Mouse (Mus musculus): ENCODE data around the gene Hoxd10. TPM values are rescaled to one million over a fixed set of nuclear protein-coding genes. Genes with fewer than 3 reads are reported as not detected.

The Hoxd10 gene
- polyA plus RNA-seq, 1 experiment from 2014 or later, result not detected

DNA sequence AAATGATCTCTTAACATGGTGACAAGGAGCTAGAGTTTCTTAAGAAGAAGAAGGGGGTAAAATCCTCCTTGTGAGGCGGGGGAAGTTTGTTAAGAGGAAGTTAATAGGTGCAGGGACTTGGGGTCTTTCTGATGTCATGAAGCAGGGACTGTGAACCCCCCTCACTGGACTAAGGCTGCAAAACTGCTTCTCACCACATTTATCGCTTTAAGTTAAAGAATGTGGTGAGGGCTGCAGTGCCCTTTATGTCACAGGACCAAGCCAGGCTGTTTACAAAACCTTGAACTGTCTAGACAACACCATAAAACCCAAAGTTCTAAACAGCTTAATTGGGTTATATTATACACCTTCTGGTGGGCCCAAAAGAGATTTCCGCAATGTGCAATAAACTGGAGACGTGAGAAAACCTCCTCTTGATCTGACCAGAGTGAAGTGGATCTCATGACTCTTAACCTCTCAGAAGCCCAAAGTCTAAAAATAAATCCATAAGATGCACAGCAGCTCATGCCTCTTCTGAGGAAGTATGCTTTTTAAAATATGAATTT is 6.6 kb upstream of the Hoxd10 start:
- no peak overlapping the region for H3K4me3 ChIP-seq (ENCODE audit: low read length)
- no peaks in the 10 kb centered on the region for H3K9me3 ChIP-seq (replicated peaks; ENCODE audit: control insufficient read depth, low read length)
- no peaks in the 10 kb centered on the region for H3K4me1 ChIP-seq (ENCODE audit: control insufficient read depth, insufficient read depth, low read length)
- H3K9ac ChIP-seq (ENCODE audit: low read length), result no peak overlapping the region
- H3K27me3 ChIP-seq (ENCODE audit: control insufficient read depth, insufficient read depth, low read length), result peaks cover 89% of the 10 kb centered on the region
- H3K36me3 ChIP-seq (ENCODE audit: control insufficient read depth, insufficient read depth), result no peaks in the 10 kb centered on the region
- no peak overlapping the region for H3K4me2 ChIP-seq (ENCODE audit: low read depth, low read length)
- 13% methylated on average over 4 of the region's 4 CpGs for WGBS
- ATAC-seq (replicated peaks; ENCODE audit: extremely low read depth, insufficient read depth, low FRiP score), result no peak
- no peak overlapping the region for H3K27ac ChIP-seq (ENCODE audit: low read length)

DNA sequence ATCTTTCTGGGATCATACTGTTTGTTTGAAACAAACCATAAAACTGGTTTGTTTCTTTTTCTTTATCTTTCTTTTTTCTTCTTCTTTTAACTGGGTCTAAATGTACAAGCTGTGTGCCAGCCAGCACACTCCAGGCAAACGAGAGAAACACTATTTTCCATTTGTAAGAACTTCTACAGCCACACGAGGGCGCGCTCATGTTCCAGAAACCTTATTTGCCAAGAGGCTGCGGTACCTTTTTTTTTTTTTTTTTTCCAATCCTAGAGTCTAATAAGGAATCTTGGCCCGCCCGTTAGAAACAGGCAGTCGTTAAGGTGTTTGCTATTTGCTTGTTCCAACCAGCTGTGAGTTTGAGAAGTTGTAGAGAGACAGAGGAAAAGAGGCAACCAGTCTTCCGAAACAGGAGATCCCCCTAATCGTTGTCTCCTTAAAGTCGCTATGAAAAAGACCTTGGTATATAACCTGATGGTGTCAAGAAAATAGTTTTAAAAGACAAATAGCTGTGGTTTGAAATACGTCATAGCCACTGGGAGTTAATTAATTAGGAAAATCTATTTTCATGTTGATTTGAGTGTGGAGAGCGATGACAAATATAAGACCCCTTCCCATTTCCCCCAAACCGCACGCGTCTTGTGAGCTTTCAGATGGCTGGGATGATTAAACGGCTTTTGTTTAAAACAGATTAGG is 5.3 kb upstream of the Hoxd10 start:
- WGBS, result 7% methylated on average over 17 of the region's 17 CpGs

DNA sequence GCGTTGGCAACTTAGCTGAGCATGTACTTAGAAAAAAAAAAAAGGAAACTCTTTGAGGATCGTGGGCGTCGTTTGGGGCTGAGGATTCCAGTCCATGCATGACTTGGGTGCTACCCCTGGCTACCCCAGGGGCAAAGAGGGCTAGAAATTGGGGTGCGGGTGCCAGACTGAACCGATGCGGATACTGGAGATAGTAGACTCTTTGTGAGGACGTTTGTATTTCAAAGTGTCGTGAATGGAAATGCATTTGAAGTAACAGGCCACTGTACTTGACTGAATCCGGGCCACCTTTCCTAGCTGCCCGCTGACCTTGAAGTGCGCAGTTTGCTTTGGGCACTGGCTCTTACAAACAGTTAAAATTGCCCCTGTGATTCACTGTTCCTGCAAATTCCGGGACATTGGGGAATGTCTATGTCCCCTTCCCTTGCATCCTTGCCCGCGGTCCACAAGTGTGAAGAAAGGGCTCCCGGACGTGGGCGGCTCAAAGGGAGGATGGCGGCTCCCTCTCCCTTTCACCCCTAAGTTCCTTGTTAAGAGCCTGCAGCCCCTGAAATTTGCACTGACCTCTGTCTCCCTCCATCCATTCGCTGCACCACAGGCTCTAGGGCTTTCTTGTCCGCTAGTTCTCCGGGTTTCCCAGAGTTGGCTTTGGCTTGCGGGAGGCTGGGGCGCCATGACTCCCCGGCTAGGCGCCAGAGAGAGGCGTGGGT is 4.6 kb upstream of the Hoxd10 start:
- ATAC-seq (replicated peaks; ENCODE audit: extremely low read depth, insufficient read depth, low FRiP score), result no peak
- Histone ChIP-seq H3K4me2 (ENCODE audit: low read depth, low read length) (no peak overlapping the region), H3K36me3 (ENCODE audit: control insufficient read depth, insufficient read depth) (no peaks in the 10 kb centered on the region), H3K9me3 (replicated peaks; ENCODE audit: control insufficient read depth, low read length) (no peaks in the 10 kb centered on the region; the same call in 1 of the 2 replicates), H3K4me3 (ENCODE audit: low read length) (no peak overlapping the region), H3K9ac (ENCODE audit: low read length) (no peak overlapping the region), H3K27ac (ENCODE audit: low read length) (no peak overlapping the region), H3K4me1 (ENCODE audit: control insufficient read depth, insufficient read depth, low read length) (no peaks in the 10 kb centered on the region), H3K27me3 (ENCODE audit: control insufficient read depth, insufficient read depth, low read length) (peaks cover 83% of the 10 kb centered on the region)
- 2% methylated on average over 27 of the region's 27 CpGs for WGBS

More for the DNA sequence above, 5.3 kb upstream of the Hoxd10 start:
- no peak overlapping the region for H3K4me2 ChIP-seq (ENCODE audit: low read depth, low read length)
- no peaks in the 10 kb centered on the region for H3K4me1 ChIP-seq (ENCODE audit: control insufficient read depth, insufficient read depth, low read length)
- peaks cover 83% of the 10 kb centered on the region for H3K27me3 ChIP-seq (ENCODE audit: control insufficient read depth, insufficient read depth, low read length)
- no peaks in the 10 kb centered on the region; the same call in 1 of the 2 replicates for H3K9me3 ChIP-seq (replicated peaks; ENCODE audit: control insufficient read depth, low read length)
- no peak overlapping the region for H3K4me3 ChIP-seq (ENCODE audit: low read length)
- ATAC-seq (replicated peaks; ENCODE audit: extremely low read depth, insufficient read depth, low FRiP score), result no peak
- no peak overlapping the region for H3K9ac ChIP-seq (ENCODE audit: low read length)
- no peak overlapping the region for H3K27ac ChIP-seq (ENCODE audit: low read length)
- H3K36me3 ChIP-seq (ENCODE audit: control insufficient read depth, insufficient read depth), result no peaks in the 10 kb centered on the region

DNA sequence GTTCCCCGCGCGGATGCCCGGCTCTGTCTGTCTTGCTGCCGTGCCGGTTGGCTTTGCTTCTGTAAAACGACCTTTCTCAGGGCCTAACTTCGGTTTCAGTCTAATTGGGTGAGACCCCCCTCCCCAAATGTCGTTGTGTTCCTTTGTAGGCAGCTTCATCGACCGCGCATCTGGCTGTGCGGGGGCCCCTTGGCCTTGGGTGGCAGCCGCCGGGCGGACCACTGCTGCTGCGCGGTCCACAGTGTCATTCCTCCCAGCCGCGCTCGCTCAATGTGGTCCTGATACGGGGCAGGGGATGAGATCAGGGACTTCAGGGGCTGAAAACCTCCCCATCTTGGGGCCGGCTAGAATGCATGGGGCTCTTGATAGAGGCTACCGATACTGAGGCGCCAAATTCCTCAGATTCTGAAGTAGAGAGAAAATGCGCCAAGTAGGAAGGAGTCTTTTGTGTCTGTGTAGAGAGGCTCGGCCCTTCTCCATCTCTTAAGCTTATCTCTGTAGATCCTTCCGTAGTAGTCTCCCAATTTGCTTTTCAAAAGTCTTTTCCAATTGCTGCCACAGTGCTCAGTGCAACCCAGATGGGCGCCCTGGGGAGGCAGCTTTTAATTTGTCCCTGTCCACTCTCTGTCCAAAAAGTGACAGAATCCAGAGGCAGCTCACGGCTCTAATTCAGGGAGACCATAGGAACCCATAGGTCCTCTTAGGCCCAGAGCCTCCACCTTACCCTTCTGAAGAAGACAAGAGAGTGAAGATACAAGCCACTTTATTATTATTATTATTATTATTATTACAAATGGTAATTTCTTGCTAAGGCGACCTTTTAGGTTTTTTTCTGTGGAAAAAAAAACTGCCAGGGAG is 3.8 kb upstream of the Hoxd10 start:
- H3K4me2 ChIP-seq (ENCODE audit: low read depth, low read length), result no peak overlapping the region
- ATAC-seq (replicated peaks; ENCODE audit: extremely low read depth, insufficient read depth, low FRiP score), result no peak
- peaks cover 83% of the 10 kb centered on the region for H3K27me3 ChIP-seq (ENCODE audit: control insufficient read depth, insufficient read depth, low read length)
- H3K27ac ChIP-seq (ENCODE audit: low read length), result no peak overlapping the region
- H3K4me1 ChIP-seq (ENCODE audit: control insufficient read depth, insufficient read depth, low read length), result no peaks in the 10 kb centered on the region
- H3K9ac ChIP-seq (ENCODE audit: low read length), result no peak overlapping the region
- 1% methylated on average over 31 of the region's 31 CpGs for WGBS
- no peaks in the 10 kb centered on the region for H3K36me3 ChIP-seq (ENCODE audit: control insufficient read depth, insufficient read depth)
- no peak overlapping the region for H3K4me3 ChIP-seq (ENCODE audit: low read length)
- H3K9me3 ChIP-seq (replicated peaks; ENCODE audit: control insufficient read depth, low read length), result no peaks in the 10 kb centered on the region; the same call in 1 of the 2 replicates

DNA sequence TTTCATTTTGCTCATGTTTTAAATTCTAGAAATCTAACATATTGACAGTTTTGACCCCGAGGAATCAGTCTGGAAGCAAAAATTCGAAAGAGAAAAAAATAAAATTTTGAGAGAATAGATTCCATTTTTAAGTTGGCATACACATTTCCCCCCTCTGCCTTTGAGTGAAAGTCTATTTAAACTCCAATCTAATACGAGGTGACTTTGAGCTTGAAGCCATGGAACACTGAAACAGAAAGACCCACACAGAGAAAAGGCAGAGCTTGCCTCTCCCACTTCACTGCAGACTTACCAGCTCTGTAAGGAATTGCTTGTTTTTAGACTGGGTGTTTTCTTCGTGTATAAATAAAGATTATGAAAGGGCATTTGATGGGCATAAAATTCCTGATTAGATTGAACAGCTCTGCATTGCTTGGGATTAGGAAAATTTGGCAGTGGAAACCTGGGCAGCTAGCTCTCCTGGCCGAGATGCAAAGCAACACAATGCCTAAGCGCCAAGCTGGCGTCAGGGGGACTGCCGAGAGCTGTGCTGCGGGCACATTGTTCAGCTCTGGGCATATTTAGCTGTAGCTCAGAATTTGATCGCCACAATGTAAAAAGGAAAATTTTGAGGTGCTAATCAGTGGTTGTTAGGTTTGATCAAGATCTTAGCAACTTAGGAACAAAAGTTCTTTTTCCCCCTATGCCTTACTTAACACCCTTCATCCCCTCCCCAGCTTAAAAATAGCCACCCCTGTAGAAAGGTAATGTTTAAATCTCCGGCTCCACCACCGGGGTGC is 2.7 kb upstream of the Hoxd10 start:
- WGBS, result 6% methylated on average over 12 of the region's 12 CpGs
- no peak overlapping the region for H3K4me3 ChIP-seq (ENCODE audit: low read length)
- H3K4me1 ChIP-seq (ENCODE audit: control insufficient read depth, insufficient read depth, low read length), result no peaks in the 10 kb centered on the region
- H3K9ac ChIP-seq (ENCODE audit: low read length), result no peak overlapping the region
- H3K9me3 ChIP-seq (replicated peaks; ENCODE audit: control insufficient read depth, low read length), result no peaks in the 10 kb centered on the region; the same call in 1 of the 2 replicates
- no peak overlapping the region for H3K27ac ChIP-seq (ENCODE audit: low read length)
- H3K4me2 ChIP-seq (ENCODE audit: low read depth, low read length), result no peak overlapping the region
- ATAC-seq (replicated peaks; ENCODE audit: extremely low read depth, insufficient read depth, low FRiP score), result no peak
- no peaks in the 10 kb centered on the region for H3K36me3 ChIP-seq (ENCODE audit: control insufficient read depth, insufficient read depth)
- peaks cover 84% of the 10 kb centered on the region for H3K27me3 ChIP-seq (ENCODE audit: control insufficient read depth, insufficient read depth, low read length)

DNA sequence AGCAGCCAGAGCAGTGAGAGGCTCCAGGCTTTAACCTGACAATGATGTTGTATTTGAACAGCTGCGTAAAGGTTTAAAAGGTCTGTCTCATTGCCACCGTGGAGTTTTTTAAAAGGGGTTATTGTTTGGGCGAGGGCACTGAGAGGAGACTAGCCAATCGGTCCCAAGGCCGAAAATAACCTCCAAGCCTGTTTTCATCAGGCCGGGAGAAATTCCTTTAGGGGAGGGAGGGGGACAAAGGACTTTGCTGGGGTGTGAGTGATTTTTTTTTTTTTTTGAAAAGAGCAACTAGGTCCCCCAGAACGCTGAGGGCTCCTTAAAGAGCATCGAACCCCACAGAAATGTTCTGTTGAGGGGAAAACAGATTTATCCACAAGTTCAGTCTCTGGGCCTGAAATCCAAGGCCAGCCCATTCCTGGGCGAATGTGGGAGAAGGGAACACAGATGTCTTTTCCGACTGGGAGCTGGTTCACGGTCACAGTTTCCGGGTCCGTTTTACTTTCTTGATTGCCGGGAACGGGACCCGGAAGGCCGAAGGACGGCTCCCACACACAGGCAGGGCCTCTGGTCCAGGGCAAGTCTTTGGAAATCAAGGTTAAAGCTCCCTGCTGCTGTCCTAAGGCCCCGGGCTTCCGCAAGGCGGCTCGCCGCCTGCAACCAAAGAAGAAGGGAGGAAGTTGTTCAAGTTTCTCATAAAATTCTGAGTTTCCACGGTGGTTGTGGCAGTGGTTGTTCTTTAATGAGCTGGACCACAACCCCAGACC is 2.0 kb upstream of the Hoxd10 start:
- no peaks in the 10 kb centered on the region for H3K4me1 ChIP-seq (ENCODE audit: control insufficient read depth, insufficient read depth, low read length)
- H3K27ac ChIP-seq (ENCODE audit: low read length), result no peak overlapping the region
- no peaks in the 10 kb centered on the region; the same call in 1 of the 2 replicates for H3K9me3 ChIP-seq (replicated peaks; ENCODE audit: control insufficient read depth, low read length)
- H3K27me3 ChIP-seq (ENCODE audit: control insufficient read depth, insufficient read depth, low read length), result peaks cover 84% of the 10 kb centered on the region
- H3K36me3 ChIP-seq (ENCODE audit: control insufficient read depth, insufficient read depth), result no peaks in the 10 kb centered on the region
- no peak overlapping the region for H3K9ac ChIP-seq (ENCODE audit: low read length)
- WGBS, result 2% methylated on average over 24 of the region's 24 CpGs
- H3K4me2 ChIP-seq (ENCODE audit: low read depth, low read length), result no peak overlapping the region
- no peak for ATAC-seq (replicated peaks; ENCODE audit: extremely low read depth, insufficient read depth, low FRiP score)
- H3K4me3 ChIP-seq (ENCODE audit: low read length), result no peak overlapping the region

DNA sequence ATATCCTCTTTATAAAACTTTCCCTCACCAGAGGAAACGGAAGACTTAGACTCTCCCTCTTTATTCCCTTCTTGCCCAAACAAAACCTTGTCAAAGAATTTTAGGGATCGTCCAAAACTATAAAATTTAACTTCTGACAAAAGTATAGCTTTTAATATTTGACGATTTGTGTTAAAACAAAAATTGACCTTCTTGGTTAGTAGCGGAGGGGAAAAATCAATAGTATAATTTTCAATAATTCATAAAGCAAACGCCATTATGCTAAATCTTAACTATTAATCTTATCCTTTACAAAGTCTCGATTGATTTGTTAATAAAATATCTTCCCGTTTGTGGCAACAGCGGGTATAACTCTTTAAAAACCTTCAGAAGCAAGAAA is 1.4 kb upstream of the Hoxd10 start:
- Histone ChIP-seq H3K36me3 (ENCODE audit: control insufficient read depth, insufficient read depth) (no peaks in the 10 kb centered on the region), H3K9ac (ENCODE audit: low read length) (no peak overlapping the region), H3K9me3 (replicated peaks; ENCODE audit: control insufficient read depth, low read length) (no peaks in the 10 kb centered on the region; the same call in 1 of the 2 replicates), H3K4me2 (ENCODE audit: low read depth, low read length) (no peak overlapping the region), H3K27ac (ENCODE audit: low read length) (no peak overlapping the region), H3K27me3 (ENCODE audit: control insufficient read depth, insufficient read depth, low read length) (peaks cover 84% of the 10 kb centered on the region), H3K4me3 (ENCODE audit: low read length) (no peak overlapping the region), H3K4me1 (ENCODE audit: control insufficient read depth, insufficient read depth, low read length) (no peaks in the 10 kb centered on the region)
- 8% methylated on average over 8 of the region's 8 CpGs for WGBS
- ATAC-seq (replicated peaks; ENCODE audit: extremely low read depth, insufficient read depth, low FRiP score), result no peak

Measured in heart, embryonic 16.5 days (tissue).